Mouse (Mus musculus) G1E-ER4 (cell line): ENCODE data around the gene Pla2g4e. TPM values are rescaled to one million over a fixed set of nuclear protein-coding genes. Genes with fewer than 3 reads are reported as not detected.

ENCODE experiments used
- GATA1 ChIP-seq: IDR thresholded peaks from one replicate; pipeline ENCODE4 v1.8.0; 2012; ENCODE audit warnings: low read length, inconsistent platforms
- polyA plus RNA-seq: library from polyadenylated mRNA; stranded (reverse); fragments of >175 nt; gene quantifications from 2 replicates; pipeline ENCODE4 v1.2.3, GENCODE M21; 2012

The Pla2g4e gene
- not detected in 2 replicates for polyA plus RNA-seq

- TF ChIP-seq GATA1, result no peak
These were observed at the start of gene Pla2g4e for GRCm38 (mm10) chr2:120244679-120245420. Gene Pla2g4e (minus strand): TSS chr2:120245335.

- no peak for TF ChIP-seq GATA1
These were observed 46.4 kb upstream of the Pla2g4e start for GRCm38 (mm10) chr2:120291471-120292078.

- TF ChIP-seq GATA1, result no peak
These were observed 43.9 kb upstream of the Pla2g4e start, which contains the start of gene Pla2g4d for GRCm38 (mm10) chr2:120288995-120289394. Gene Pla2g4d (minus strand): TSS chr2:120289197.

- TF ChIP-seq GATA1, result no peak
These were observed 43.3 kb upstream of the Pla2g4e start for GRCm38 (mm10) chr2:120288401-120288800.

- TF ChIP-seq GATA1, result no peak
These were observed 40.5 kb upstream of the Pla2g4e start for GRCm38 (mm10) chr2:120285639-120286038.

- no peak for TF ChIP-seq GATA1
These were observed 39.6 kb upstream of the Pla2g4e start for GRCm38 (mm10) chr2:120284705-120285104.

- TF ChIP-seq GATA1, result no peak
These were observed 39.0 kb upstream of the Pla2g4e start for GRCm38 (mm10) chr2:120284094-120284493.

- TF ChIP-seq GATA1, result no peak
These were observed 38.4 kb upstream of the Pla2g4e start for GRCm38 (mm10) chr2:120283550-120283949.

- TF ChIP-seq GATA1, result no peak
These were observed 36.1 kb upstream of the Pla2g4e start for GRCm38 (mm10) chr2:120281221-120281620.

- TF ChIP-seq GATA1, result no peak
These were observed 34.8 kb upstream of the Pla2g4e start for GRCm38 (mm10) chr2:120279961-120280360.

GRCm38 (mm10) chr2:120276951-120277350, 31.8 kb upstream of the Pla2g4e start:
- no peak for TF ChIP-seq GATA1

GRCm38 (mm10) chr2:120268635-120269034, 23.5 kb upstream of the Pla2g4e start:
- TF ChIP-seq GATA1, result no peak

- no peak for TF ChIP-seq GATA1
These were observed 20.4 kb upstream of the Pla2g4e start for GRCm38 (mm10) chr2:120265523-120265922.

- TF ChIP-seq GATA1, result no peak
These were observed 19.7 kb upstream of the Pla2g4e start for GRCm38 (mm10) chr2:120264858-120265257.

- no peak for TF ChIP-seq GATA1
These were observed 17.7 kb upstream of the Pla2g4e start for GRCm38 (mm10) chr2:120262876-120263275.

- no peak for TF ChIP-seq GATA1
These were observed 16.2 kb upstream of the Pla2g4e start for GRCm38 (mm10) chr2:120261346-120261745.

- TF ChIP-seq GATA1, result no peak
These were observed 11.1 kb upstream of the Pla2g4e start for GRCm38 (mm10) chr2:120256259-120256658.
